Mouse (Mus musculus) hindbrain, embryonic 12.5 days (tissue): ENCODE results near the gene Gzmm. TPM values are rescaled to one million over a fixed set of nuclear protein-coding genes. Genes with fewer than 3 reads are reported as not detected.

Experiments
- ATAC-seq: fragments of 200-750 bp; cut with Nextera tagmentation; 2 replicates; pipeline ENCODE4 v1.8.0; 2017; ENCODE audit warnings: moderate TSS enrichment; ENCODE audit not compliant: low FRiP score
- H3K27ac ChIP-seq: fragments of 300-500 bp; sonication (generic); 2 replicates; pipeline ENCODE4 v1.5.1; 2016; ENCODE audit warnings: mild to moderate bottlenecking
- H3K27me3 ChIP-seq: fragments of 300-500 bp; sonication (generic); 2 replicates; pipeline ENCODE4 v1.6.1; 2016; ENCODE audit warnings: mild to moderate bottlenecking
- H3K36me3 ChIP-seq: fragments of 300-500 bp; sonication (generic); 2 replicates; pipeline ENCODE4 v1.6.1; 2016; ENCODE audit warnings: mild to moderate bottlenecking
- H3K4me1 ChIP-seq: fragments of 300-500 bp; sonication (generic); 2 replicates; pipeline ENCODE4 v1.6.1; 2016
- H3K4me2 ChIP-seq: fragments of 300-500 bp; sonication (generic); replicated peaks from 2 replicates; pipeline ENCODE4 v1.6.1; 2016; ENCODE audit warnings: mild to moderate bottlenecking
- H3K4me3 ChIP-seq: fragments of 300-500 bp; sonication (generic); 2 replicates; pipeline ENCODE4 v1.5.1; 2016; ENCODE audit warnings: mild to moderate bottlenecking
- H3K9ac ChIP-seq: fragments of 300-500 bp; sonication (generic); 2 replicates; pipeline ENCODE4 v1.6.1; 2016; ENCODE audit warnings: mild to moderate bottlenecking, moderate library complexity
- H3K9me3 ChIP-seq: fragments of 300-500 bp; sonication (generic); replicated peaks from 2 replicates; pipeline ENCODE4 v1.6.1; 2016; ENCODE audit warnings: mild to moderate bottlenecking
- WGBS: fragments of 180-500 bp; shearing (Covaris S2); methylation state at CpG from one replicate; pipeline ENCODE4 v1.1.7; 2016; 5-methylcytosine and 5-hydroxymethylcytosine counted together
- polyA plus RNA-seq: library from polyadenylated mRNA; unstranded; fragments of >200 nt; fragmentation: Nextera tagmentation; extraction: Ambion mirVana; gene quantifications from 2 replicates; pipeline ENCODE4 v1.2.1, GENCODE M21; 2016

Gzmm gene
- polyA plus RNA-seq, 1 experiment from 2014 or later = 1.3 TPM

GRCm38 (mm10) chr10:79682916-79683582 is 5.8 kb upstream of the Gzmm start:
- Histone ChIP-seq H3K4me3 (peak overlapping the region; percentile 86), H3K27me3 (no peaks in the 10 kb centered on the region), H3K4me2 (peak overlapping the region; percentile 97), H3K4me1 (peaks cover 24% of the 10 kb centered on the region), H3K9me3 (no peaks in the 10 kb centered on the region), H3K27ac (peak overlapping the region; percentile 72), H3K36me3 (peaks cover 40% of the 10 kb centered on the region), H3K9ac (peak overlapping the region; percentile 89)
- no peak for ATAC-seq
- WGBS = 9% methylated on average over 10 of the region's 10 CpGs

DNA sequence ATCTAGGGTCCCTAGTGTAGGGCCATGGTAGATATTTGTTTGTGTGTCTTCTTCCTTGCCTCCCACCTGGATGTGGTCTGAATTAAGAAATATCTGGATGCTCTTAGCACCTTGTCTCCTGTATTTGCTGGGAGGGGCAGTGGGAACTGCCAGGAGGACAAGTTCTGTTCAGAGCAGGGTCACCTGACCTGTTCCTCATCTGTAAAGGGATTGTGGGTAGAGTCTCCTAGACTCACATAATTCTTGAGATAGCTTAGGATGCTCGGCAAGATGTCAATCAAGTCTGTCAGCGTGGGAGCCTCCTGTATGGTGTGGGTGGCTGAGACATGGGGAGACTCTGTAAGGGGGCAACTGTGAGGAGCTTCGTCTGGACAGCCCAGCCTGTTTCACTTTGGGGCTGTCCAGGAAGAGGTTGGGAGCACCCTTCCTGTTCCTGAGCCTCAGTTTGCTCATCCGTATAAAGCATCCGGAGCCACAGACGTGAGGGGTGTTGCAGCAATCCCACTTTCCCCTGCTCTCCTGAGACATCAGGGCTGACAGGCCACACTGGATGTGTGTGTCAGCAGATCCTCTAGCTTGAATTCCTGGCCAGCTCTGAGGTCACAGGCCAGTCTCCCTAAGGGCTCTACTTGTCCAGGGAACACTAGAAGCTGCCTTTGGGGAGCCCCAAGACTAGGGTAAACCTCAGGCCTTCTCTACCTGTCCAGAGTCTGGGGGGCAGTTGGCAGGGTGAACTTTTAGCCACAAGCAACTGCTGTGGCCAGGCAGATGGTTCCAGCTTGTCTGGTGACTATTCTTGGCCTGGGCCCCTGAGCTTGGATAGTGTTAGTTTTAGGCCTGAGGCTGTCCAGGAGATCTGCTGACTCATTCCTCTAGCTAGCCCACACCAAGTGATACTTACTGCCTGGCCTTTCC is 4.8 kb upstream of the Gzmm start:
- no peak for ATAC-seq
- H3K4me3 ChIP-seq = peak overlapping the region; percentile 86

GRCm38 (mm10) chr10:79684770-79685600 is 3.8 kb upstream of the Gzmm start:
- 96% methylated on average over 25 of the region's 25 CpGs for WGBS
- Histone ChIP-seq H3K36me3 (peaks cover 54% of the 10 kb centered on the region), H3K9me3 (no peaks in the 10 kb centered on the region), H3K27ac (no peak overlapping the region), H3K4me1 (peaks cover 24% of the 10 kb centered on the region), H3K4me3 (no peak overlapping the region), H3K27me3 (no peaks in the 10 kb centered on the region), H3K9ac (no peak overlapping the region), H3K4me2 (no peak overlapping the region)
- ATAC-seq = no peak

More for the DNA sequence above, 4.8 kb upstream of the Gzmm start:
- 92% methylated on average over 6 of the region's 6 CpGs for WGBS
- H3K9me3 ChIP-seq = no peaks in the 10 kb centered on the region
- no peaks in the 10 kb centered on the region for H3K27me3 ChIP-seq
- H3K9ac ChIP-seq = peak overlapping the region; percentile 89
- peak overlapping the region; percentile 97 for H3K4me2 ChIP-seq
- peaks cover 24% of the 10 kb centered on the region for H3K4me1 ChIP-seq
- H3K36me3 ChIP-seq = peaks cover 49% of the 10 kb centered on the region
- H3K27ac ChIP-seq = no peak overlapping the region

- H3K36me3 ChIP-seq = peaks cover 54% of the 10 kb centered on the region
These were observed 2.6 kb upstream of the Gzmm start for GRCm38 (mm10) chr10:79686219-79686618.

DNA sequence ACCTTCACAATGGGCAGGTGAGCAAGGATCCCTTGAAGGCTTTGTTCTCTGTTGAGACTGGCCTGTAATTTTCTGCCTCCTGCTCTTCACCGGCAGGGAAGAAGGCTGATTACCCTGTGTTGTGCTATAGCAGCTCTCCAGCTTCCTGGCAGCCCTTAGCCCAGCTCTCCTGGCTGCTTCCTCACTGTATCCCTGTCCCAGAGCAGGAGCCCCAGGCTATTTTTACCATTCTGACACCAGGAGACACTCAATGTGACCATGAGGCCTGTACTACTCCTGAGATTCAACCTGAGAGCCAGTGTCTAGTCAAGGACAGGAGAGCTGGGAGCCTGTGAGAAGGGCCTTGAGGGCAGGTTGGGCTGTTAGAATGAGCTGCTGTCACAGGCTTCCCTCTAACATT is 2.1 kb upstream of the Gzmm start:
- Histone ChIP-seq H3K27me3 (no peaks in the 10 kb centered on the region), H3K36me3 (peaks cover 54% of the 10 kb centered on the region), H3K4me1 (peaks cover 18% of the 10 kb centered on the region), H3K4me3 (no peak overlapping the region), H3K9me3 (peaks cover under 1% of the 10 kb centered on the region; the same call in 1 of the 2 replicates), H3K9ac (no peak overlapping the region), H3K27ac (no peak overlapping the region), H3K4me2 (no peak overlapping the region)
- 94% methylated on average over 1 of the region's 1 CpGs for WGBS
- no peak for ATAC-seq

More at GRCm38 (mm10) chr10:79686219-79686618, 2.6 kb upstream of the Gzmm start:
- H3K9ac ChIP-seq = no peak overlapping the region
- WGBS = 82% methylated on average over 2 of the region's 2 CpGs
- no peak overlapping the region for H3K4me3 ChIP-seq
- peaks cover 19% of the 10 kb centered on the region for H3K4me1 ChIP-seq
- no peaks in the 10 kb centered on the region for H3K27me3 ChIP-seq
- H3K4me2 ChIP-seq = no peak overlapping the region
- H3K27ac ChIP-seq = no peak overlapping the region
- no peak for ATAC-seq
- H3K9me3 ChIP-seq = no peaks in the 10 kb centered on the region

DNA sequence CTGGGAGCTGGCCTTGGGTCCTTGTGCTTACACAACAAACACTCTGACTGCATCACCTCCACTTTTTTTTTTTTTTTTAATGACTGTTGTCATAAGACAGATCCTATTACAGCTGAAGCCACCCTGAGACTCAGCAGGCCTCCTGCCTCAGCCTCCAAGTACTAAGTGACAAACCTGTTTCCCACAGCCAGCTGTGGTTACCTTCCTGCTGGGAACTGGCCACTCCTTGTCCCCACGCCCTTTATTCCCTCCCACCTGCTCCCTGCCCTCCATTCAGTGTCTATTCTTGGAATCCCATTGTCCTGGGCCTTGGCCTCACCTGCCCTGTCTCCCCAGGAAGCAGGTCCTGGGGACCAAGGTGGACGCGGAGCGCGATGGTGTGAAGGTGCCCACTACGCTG is 1.3 kb upstream of the Gzmm start:
- no peak for ATAC-seq
- H3K36me3 ChIP-seq = peaks cover 54% of the 10 kb centered on the region
- H3K27me3 ChIP-seq = no peaks in the 10 kb centered on the region
- H3K4me3 ChIP-seq = no peak overlapping the region
- WGBS = 95% methylated on average over 6 of the region's 6 CpGs
- no peak overlapping the region for H3K27ac ChIP-seq
- H3K4me2 ChIP-seq = no peak overlapping the region
- H3K4me1 ChIP-seq = peaks cover 18% of the 10 kb centered on the region
- peaks cover 9% of the 10 kb centered on the region; the same call in 1 of the 2 replicates for H3K9me3 ChIP-seq
- H3K9ac ChIP-seq = no peak overlapping the region

DNA sequence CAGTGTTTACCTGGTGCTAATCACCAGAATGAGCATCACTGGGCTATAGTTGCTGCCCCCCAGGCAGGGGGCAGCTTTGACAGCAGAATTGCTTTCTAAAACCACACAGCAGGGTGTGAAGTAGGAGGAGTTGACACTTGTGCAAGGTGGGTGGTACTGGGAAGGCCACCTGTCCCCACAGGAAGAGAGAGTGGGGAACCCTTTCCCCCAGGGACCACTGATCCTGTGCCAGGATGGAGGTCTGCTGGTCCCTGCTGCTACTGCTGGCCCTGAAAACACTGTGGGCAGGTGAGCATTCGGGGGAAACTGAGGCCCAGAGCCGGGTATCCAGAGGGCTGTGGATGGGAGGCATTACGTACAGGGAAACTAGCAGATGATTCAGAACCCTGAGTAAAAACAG is 358 bp downstream of the Gzmm start:
- H3K36me3 ChIP-seq = peaks cover 52% of the 10 kb centered on the region
- no peak overlapping the region for H3K9ac ChIP-seq
- WGBS = 92% methylated on average over 3 of the region's 3 CpGs

DNA sequence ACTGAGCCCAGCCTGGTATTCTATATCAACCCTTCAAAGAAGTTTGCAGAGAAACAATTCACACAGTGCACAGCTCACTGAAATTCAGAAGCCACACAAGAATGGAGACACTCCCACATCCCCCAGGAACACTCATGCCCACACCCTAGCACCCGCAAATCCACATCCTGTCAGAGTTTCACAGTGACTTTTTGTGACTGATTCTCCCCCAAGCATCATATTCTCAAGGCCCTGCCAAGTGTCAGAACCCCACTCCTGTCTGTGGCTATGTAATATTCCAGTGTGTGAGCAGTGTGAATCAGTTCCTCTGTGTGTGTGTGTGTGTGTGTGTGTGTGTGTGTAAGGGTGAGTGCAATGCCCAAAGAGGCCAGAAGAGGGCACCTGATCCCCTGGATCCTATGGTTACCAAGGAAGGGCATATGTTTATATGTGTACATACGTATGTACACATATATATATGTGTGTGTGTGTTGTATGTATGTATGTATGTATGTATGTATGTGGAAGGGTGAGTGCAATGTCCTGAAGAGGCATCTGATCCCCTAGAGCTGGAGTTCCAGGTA is 3.2 kb downstream of the Gzmm start:
- Histone ChIP-seq H3K9ac (no peak overlapping the region), H3K4me2 (no peak overlapping the region), H3K27me3 (no peaks in the 10 kb centered on the region), H3K4me1 (0 out of 2 replicates have a peak, but pooled peaks cover 2% of the 10 kb centered on the region), H3K27ac (no peak overlapping the region), H3K4me3 (no peak overlapping the region), H3K36me3 (peaks cover 23% of the 10 kb centered on the region), H3K9me3 (peaks cover 9% of the 10 kb centered on the region; the same call in 1 of the 2 replicates)
- no peak for ATAC-seq
- WGBS = 100% methylated on average over 2 of the region's 2 CpGs

More for the DNA sequence above, 358 bp downstream of the Gzmm start:
- H3K4me2 ChIP-seq = no peak overlapping the region
- H3K4me3 ChIP-seq = no peak overlapping the region
- H3K27ac ChIP-seq = no peak overlapping the region
- peaks cover 9% of the 10 kb centered on the region; the same call in 1 of the 2 replicates for H3K9me3 ChIP-seq
- no peaks in the 10 kb centered on the region for H3K27me3 ChIP-seq
- peaks cover 2% of the 10 kb centered on the region for H3K4me1 ChIP-seq
- no peak for ATAC-seq

- Histone ChIP-seq H3K9me3 (peaks cover 9% of the 10 kb centered on the region; the same call in 1 of the 2 replicates), H3K9ac (no peak overlapping the region), H3K27ac (no peak overlapping the region), H3K27me3 (no peaks in the 10 kb centered on the region), H3K36me3 (peaks cover 6% of the 10 kb centered on the region), H3K4me1 (0 out of 2 replicates have a peak, but pooled peaks cover 2% of the 10 kb centered on the region), H3K4me3 (no peak overlapping the region), H3K4me2 (no peak overlapping the region)
- no peak for ATAC-seq
- 80% methylated on average over 12 of the region's 12 CpGs for WGBS
These were observed 5.0 kb downstream of the Gzmm start for GRCm38 (mm10) chr10:79693580-79694378.

DNA sequence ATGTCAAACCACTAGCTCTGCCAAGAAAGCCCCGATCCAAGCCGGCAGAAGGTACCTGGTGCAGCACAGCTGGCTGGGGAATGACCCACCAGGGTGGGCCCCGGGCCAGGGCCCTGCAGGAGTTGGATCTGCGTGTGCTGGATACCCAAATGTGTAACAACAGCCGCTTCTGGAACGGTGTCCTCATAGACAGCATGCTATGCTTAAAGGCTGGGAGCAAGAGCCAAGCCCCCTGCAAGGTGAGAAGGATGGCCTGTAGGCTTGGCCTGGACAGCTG is 5.5 kb downstream of the Gzmm start:
- H3K27ac ChIP-seq = no peak overlapping the region
- H3K9ac ChIP-seq = no peak overlapping the region
- H3K27me3 ChIP-seq = no peaks in the 10 kb centered on the region
- H3K36me3 ChIP-seq = peaks cover under 1% of the 10 kb centered on the region
- no peak for ATAC-seq
- no peak overlapping the region for H3K4me2 ChIP-seq
- peaks cover 9% of the 10 kb centered on the region; the same call in 1 of the 2 replicates for H3K9me3 ChIP-seq
- no peak overlapping the region for H3K4me3 ChIP-seq
- WGBS = 85% methylated on average over 6 of the region's 6 CpGs
- H3K4me1 ChIP-seq = 0 out of 2 replicates have a peak, but pooled peaks cover 2% of the 10 kb centered on the region
